27 mouse cellular contexts compared by ENCODE assay signal in the genomic region with DNA sequence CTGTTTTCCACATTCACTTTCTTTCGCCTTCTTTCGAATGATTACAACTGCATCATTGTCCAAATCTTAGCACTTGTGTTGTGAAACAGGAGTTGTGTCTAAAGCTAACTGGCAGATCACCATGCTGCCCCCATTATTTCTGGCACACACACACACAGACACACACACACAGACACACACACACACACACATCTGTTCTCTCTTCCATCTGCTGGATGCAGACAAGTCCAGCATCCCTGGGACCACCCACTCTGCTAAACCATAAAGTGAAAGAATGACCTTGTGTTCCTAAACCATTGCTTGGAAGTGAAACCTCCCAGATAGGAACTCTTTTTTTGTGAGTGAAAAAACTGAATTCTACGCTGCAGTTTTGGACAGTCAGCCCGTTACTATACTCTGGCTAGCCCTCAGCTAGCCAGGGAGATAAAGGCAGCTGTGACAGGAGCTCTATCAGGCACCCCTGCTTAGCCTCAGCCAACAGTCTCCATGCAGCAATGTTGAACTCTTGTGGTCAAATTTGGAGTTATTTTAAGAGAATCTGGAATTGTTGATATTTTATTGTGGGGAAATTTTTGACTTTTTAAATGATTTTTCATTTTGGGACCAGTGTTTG. TPM values are rescaled to one million over a fixed set of nuclear protein-coding genes. Genes with fewer than 3 reads are reported as not detected.
DNase-seq lines count a peak whose midpoint lies in the region; ATAC-seq and TF ChIP-seq lines count a peak whose summit lies in the region.
"Had no signal": no experiment of that assay in that cellular context is flagged by ENCODE, and none has a peak within 500 bp of the region (broad histone marks: within the 10 kb centered on the region; RNA-seq: fewer than 3 reads in every experiment).

No protein-coding gene starts in this region.

- H3K27ac ChIP-seq in kidney, postnatal 0 days: no peak overlapping the region
- no peak overlapping the region for H3K27ac ChIP-seq in kidney, embryonic 15.5 days
- H3K27ac ChIP-seq in lung, embryonic 15.5 days: no peak overlapping the region
- no peak overlapping the region for H3K27ac ChIP-seq in MEL (ENCODE audit: control insufficient read depth, low read depth, low read length)
- H3K27ac ChIP-seq: embryonic facial prominence, embryonic 10.5 days; embryonic facial prominence, embryonic 13.5 days; forebrain, embryonic 12.5 days; gastrocnemius, adult 2 months; hindbrain, embryonic 13.5 days had no signal

- TF ChIP-seq EP300 in MEL (IDR thresholded peaks at IDR 0.05; ENCODE audit: low read depth in 1 of 2, low read length in 2 of 2): no peak

- no peaks in the 10 kb centered on the region for H3K79me2 ChIP-seq in MEL (ENCODE audit: control insufficient read depth, insufficient read depth, low read length, poor library complexity)

- no peaks in the 10 kb centered on the region for H3K27me3 ChIP-seq in kidney, postnatal 0 days (ENCODE audit: insufficient read depth, low read length)
- H3K27me3 ChIP-seq in kidney, embryonic 15.5 days: no peaks in the 10 kb centered on the region
- H3K27me3 ChIP-seq in lung, embryonic 15.5 days: no peaks in the 10 kb centered on the region
- H3K27me3 ChIP-seq in MEL (ENCODE audit: control insufficient read depth in 1 of 2, insufficient read depth in 2 of 2, low read length in 2 of 2): peaks cover 2 to 3% of the 10 kb centered on the region in 2 experiments
- H3K27me3 ChIP-seq: embryonic facial prominence, embryonic 13.5 days; forebrain, embryonic 12.5 days; hindbrain, embryonic 13.5 days had no signal

- TF ChIP-seq CTCF in kidney, postnatal 0 days (IDR thresholded peaks at IDR 0.05; ENCODE audit: low read depth): no peak
- no peak for TF ChIP-seq CTCF in MEL (IDR thresholded peaks at IDR 0.05 in 2 of 3, conservative IDR thresholded peaks at IDR 0.05 in 1 of 3; ENCODE audit: control insufficient read depth in 1 of 3, insufficient read depth in 1 of 3, low read depth in 2 of 3, low read length in 3 of 3, poor library complexity in 1 of 3, severe bottlenecking in 1 of 3)

- H3K36me3 ChIP-seq in kidney, postnatal 0 days (ENCODE audit: insufficient read depth, low read length): no peaks in the 10 kb centered on the region
- H3K36me3 ChIP-seq in kidney, embryonic 15.5 days: no peaks in the 10 kb centered on the region
- no peaks in the 10 kb centered on the region for H3K36me3 ChIP-seq in lung, embryonic 15.5 days
- no peaks in the 10 kb centered on the region for H3K36me3 ChIP-seq in MEL (ENCODE audit: control insufficient read depth in 1 of 2, insufficient read depth in 2 of 2, low read length in 2 of 2)
- H3K36me3 ChIP-seq: embryonic facial prominence, embryonic 10.5 days; embryonic facial prominence, embryonic 13.5 days; forebrain, embryonic 12.5 days; hindbrain, embryonic 13.5 days had no signal

- intact Hi-C loops in left cerebral cortex, postnatal 25 days (cut with DNase I): no loop called here

- no peak overlapping the region for H3K4me2 ChIP-seq in kidney, postnatal 0 days (ENCODE audit: low read length)
- H3K4me2 ChIP-seq in kidney, embryonic 15.5 days: no peak overlapping the region
- no peak overlapping the region for H3K4me2 ChIP-seq in lung, embryonic 15.5 days
- H3K4me2 ChIP-seq: embryonic facial prominence, embryonic 13.5 days; forebrain, embryonic 12.5 days; heart, embryonic 11.5 days; hindbrain, embryonic 13.5 days had no signal

- no peaks in the 10 kb centered on the region for H3K9me3 ChIP-seq in kidney, postnatal 0 days (replicated peaks; ENCODE audit: low read length)
- H3K9me3 ChIP-seq in kidney, embryonic 15.5 days (replicated peaks): no peaks in the 10 kb centered on the region
- no peaks in the 10 kb centered on the region for H3K9me3 ChIP-seq in lung, embryonic 15.5 days
- H3K9me3 ChIP-seq in MEL (replicated peaks; ENCODE audit: insufficient read depth, low read length): no peaks in the 10 kb centered on the region
- H3K9me3 ChIP-seq: embryonic facial prominence, embryonic 10.5 days; embryonic facial prominence, embryonic 13.5 days; forebrain, embryonic 12.5 days; hindbrain, embryonic 13.5 days had no signal

- ATAC-seq in kidney, postnatal 0 days (replicated peaks; ENCODE audit: low FRiP score, low read depth): no peak
- ATAC-seq in kidney, embryonic 15.5 days (replicated peaks; ENCODE audit: low FRiP score): no peak
- 0 out of 2 replicates have a peak, but pooled peaks have one; percentile 64 for ATAC-seq in lung, embryonic 15.5 days (ENCODE audit: borderline replicate concordance, extremely low read depth, low FRiP score, low TSS enrichment)
- ATAC-seq: activated CD4-positive, CD25-positive, alpha-beta regulatory T cell, adult 4 months; CD4-positive, CD25-positive, alpha-beta regulatory T cell, adult 4 months; forebrain, embryonic 16.5 days had no signal

- TF ChIP-seq RAD21 in MEL (IDR thresholded peaks at IDR 0.05; ENCODE audit: low read depth, low read length): peak; percentile 5; the same call in 1 of the 2 replicates

- no peak overlapping the region for H3K9ac ChIP-seq in kidney, postnatal 0 days (ENCODE audit: low read depth, low read length)
- no peak overlapping the region for H3K9ac ChIP-seq in kidney, embryonic 15.5 days
- no peak overlapping the region for H3K9ac ChIP-seq in lung, embryonic 15.5 days
- H3K9ac ChIP-seq in MEL (ENCODE audit: control insufficient read depth, low read depth, low read length, poor library complexity, severe bottlenecking): no peak overlapping the region
- H3K9ac ChIP-seq: embryonic facial prominence, embryonic 13.5 days; forebrain, embryonic 12.5 days; hindbrain, embryonic 13.5 days had no signal

- H3K4me1 ChIP-seq in kidney, postnatal 0 days (replicated peaks; ENCODE audit: insufficient read depth, low read length): no peaks in the 10 kb centered on the region
- no peaks in the 10 kb centered on the region for H3K4me1 ChIP-seq in kidney, embryonic 15.5 days
- no peaks in the 10 kb centered on the region for H3K4me1 ChIP-seq in lung, embryonic 15.5 days
- H3K4me1 ChIP-seq in MEL (ENCODE audit: control insufficient read depth in 1 of 2, insufficient read depth in 2 of 2, low read length in 2 of 2): no peaks in the 10 kb centered on the region
- H3K4me1 ChIP-seq: embryonic facial prominence, embryonic 10.5 days; embryonic facial prominence, embryonic 13.5 days had no signal

- no peak overlapping the region for H3K4me3 ChIP-seq in kidney, postnatal 0 days (replicated peaks; ENCODE audit: low read depth, low read length)
- H3K4me3 ChIP-seq in kidney, embryonic 15.5 days (replicated peaks): no peak overlapping the region
- H3K4me3 ChIP-seq in lung, embryonic 15.5 days: no peak overlapping the region
- H3K4me3 ChIP-seq in MEL (ENCODE audit: control insufficient read depth in 1 of 2, insufficient read depth in 1 of 2, low read depth in 2 of 2, low read length in 2 of 2): no peak overlapping the region
- H3K4me3 ChIP-seq: embryonic facial prominence, embryonic 10.5 days; embryonic facial prominence, embryonic 13.5 days; erythroblast, embryonic 14.5 days; forebrain, embryonic 12.5 days; gastrocnemius, adult 2 months; hindbrain, embryonic 13.5 days had no signal

- 64% methylated on average over 4 of the region's 4 CpGs for WGBS in kidney, postnatal 0 days
- WGBS in kidney, embryonic 15.5 days: 75% methylated on average over 4 of the region's 4 CpGs
- 58% methylated on average over 4 of the region's 4 CpGs for WGBS in lung, embryonic 15.5 days

- no peak for TF ChIP-seq POLR2A in MEL (IDR thresholded peaks at IDR 0.05; ENCODE audit: control insufficient read depth in 1 of 2, insufficient read depth in 1 of 2, low read depth in 1 of 2, low read length in 2 of 2, poor library complexity in 1 of 2)

- peak; percentile 18 for DNase-seq in kidney, postnatal 0 days (ENCODE audit: low spot score)
- DNase-seq in lung, postnatal 4 days: no peak
- DNase-seq in lung, postnatal 10 days: peak; percentile 23
- DNase-seq in lung, postnatal 36 days: no peak
- no peak for DNase-seq in MEL (ENCODE audit: low read depth, low spot score)
- DNase-seq in left cerebral cortex, postnatal 25 days (ENCODE audit: low spot score in 2 of 2): no peak
- DNase-seq: adrenal gland, adult 8-10 months; adrenal gland, postnatal 25 days; cerebellum, adult 11-12 months; cerebellum, adult 8-10 months; cerebellum, postnatal 36 days; embryo, embryonic 11 days; gastrocnemius, adult 2 months; gastrocnemius, postnatal 14 days; heart, adult 11 months had no signal

TF ChIP-seq in MEL, 35 proteins besides CTCF, POLR2A, EP300 and RAD21:
- TF ChIP-seq ZNF384 (IDR thresholded peaks at IDR 0.05; ENCODE audit: low read depth, low read length): no peak
- TF ChIP-seq GABPA (IDR thresholded peaks at IDR 0.05; ENCODE audit: low read depth, low read length): no peak
- no peak for TF ChIP-seq MXI1 (IDR thresholded peaks at IDR 0.05; ENCODE audit: low read depth, low read length)
- no peak for TF ChIP-seq CHD2 (IDR thresholded peaks at IDR 0.05; ENCODE audit: low read length)
- no peak for TF ChIP-seq E2F4 (IDR thresholded peaks at IDR 0.05; ENCODE audit: borderline replicate concordance, low read depth, low read length)
- no peak for TF ChIP-seq NELFE (IDR thresholded peaks at IDR 0.05; ENCODE audit: low read depth, low read length)
- no peak for TF ChIP-seq POLR2AphosphoS5 (IDR thresholded peaks at IDR 0.05; ENCODE audit: borderline replicate concordance, low read depth, low read length)
- TF ChIP-seq UBTF (IDR thresholded peaks at IDR 0.05; ENCODE audit: borderline replicate concordance, insufficient read depth, low read depth, low read length): no peak
- no peak for TF ChIP-seq MAZ (IDR thresholded peaks at IDR 0.05; ENCODE audit: low read depth, low read length)
- TF ChIP-seq BHLHE40 (IDR thresholded peaks at IDR 0.05; ENCODE audit: borderline replicate concordance, low read depth, low read length): no peak
- TF ChIP-seq SMC3 (IDR thresholded peaks at IDR 0.05; ENCODE audit: low read depth, low read length): no peak
- TF ChIP-seq POLR2AphosphoS2 (IDR thresholded peaks at IDR 0.05; ENCODE audit: low read length): no peak
- TF ChIP-seq MAX (IDR thresholded peaks at IDR 0.05; ENCODE audit: low read length): no peak
- no peak for TF ChIP-seq GATA1 (IDR thresholded peaks at IDR 0.05; ENCODE audit: low read depth, low read length)
- no peak for TF ChIP-seq TBP (IDR thresholded peaks at IDR 0.05; ENCODE audit: low read depth, low read length)
- no peak for TF ChIP-seq ELF1 (IDR thresholded peaks at IDR 0.05; ENCODE audit: low read depth, low read length)

RNA-seq across cellular contexts. Expression of a gene that starts 18.0 kb away (rescaled TPM):
- 0.22 and 0.34 TPM in 2 replicates for polyA plus RNA-seq in kidney, postnatal 0 days (2015; fragmentation: Nextera tagmentation; extraction: Ambion mirVana)
- polyA plus RNA-seq in kidney, embryonic 15.5 days (2015; fragmentation: Nextera tagmentation; extraction: Ambion mirVana): 0.49 and 0.66 TPM in 2 replicates
- polyA plus RNA-seq in lung, embryonic 15.5 days (2015; fragmentation: Nextera tagmentation; extraction: Ambion mirVana): 1.3 TPM in 2 replicates
- 0.46 and 0.69 TPM in 2 replicates for total RNA-seq in MEL (2012; rRNA removed)
- polyA plus RNA-seq in MEL (2012; ENCODE audit: insufficient read depth in 1 of 2, insufficient read length in 2 of 2, low read depth in 1 of 2, low replicate concordance in 2 of 2, missing spikeins in 1 of 2): 1 to 10 TPM in 1 of 2 experiments, not detected in 1; 1.1 TPM
- total RNA-seq in left cerebral cortex, postnatal 25 days (2021): 100 to 1,000 TPM; 124 to 128 TPM
- total RNA-seq: hematopoietic stem cell, adult 5-6 weeks had no signal
- polyA plus RNA-seq: CD4-positive, CD25-positive, alpha-beta regulatory T cell, adult 4 months; erythroblast, embryonic 14.5 days had no signal

Comparison
In these comparisons a context has a peak if more than half of its experiments do, and no peak if none do; other contexts are left out.
1. DNase-seq: peak in kidney, postnatal 0 days (single experiment) and lung, postnatal 10 days (single experiment); none in lung, postnatal 4 days (0 of 2), lung, postnatal 36 days (single experiment), MEL (single experiment) and left cerebral cortex, postnatal 25 days (0 of 2).